Mouse (Mus musculus): ENCODE measurements at regions not wholly inside any gene's neighbourhood (a gene's known extent, or its start where the extent isn't known, plus 50 kb on each side); places are given as distances from the start of the nearest gene placed in this dataset.

GRCm38 (mm10) chr11:50506820-50507497 is 76.0 kb upstream of the Rufy1 start:
- H3K9me3 ChIP-seq (ENCODE audit: control insufficient read depth, low read length) = no peaks in the 10 kb centered on the region
- no peaks in the 10 kb centered on the region for H3K36me3 ChIP-seq (ENCODE audit: control insufficient read depth, insufficient read depth, low read length)
- H3K4me2 ChIP-seq (replicated peaks; ENCODE audit: low read depth, low read length) = no peak overlapping the region
- no peaks in the 10 kb centered on the region for H3K27me3 ChIP-seq (ENCODE audit: control insufficient read depth, insufficient read depth, low read length)
- 61% methylated on average over 5 of the region's 5 CpGs for WGBS
- no peak overlapping the region for H3K9ac ChIP-seq (ENCODE audit: low read depth, low read length)
- H3K27ac ChIP-seq (ENCODE audit: low read depth, low read length) = no peak overlapping the region
- no peak overlapping the region for H3K4me3 ChIP-seq (ENCODE audit: low read length)
- no peaks in the 10 kb centered on the region for H3K4me1 ChIP-seq (ENCODE audit: control insufficient read depth, insufficient read depth, low read length)
- ATAC-seq (ENCODE audit: low FRiP score, low TSS enrichment) = no peak

GRCm38 (mm10) chr11:50501352-50501751 is 70.4 kb upstream of the Rufy1 start:
- Histone ChIP-seq H3K27ac (ENCODE audit: low read depth, low read length) (no peak overlapping the region), H3K9me3 (ENCODE audit: control insufficient read depth, low read length) (no peaks in the 10 kb centered on the region), H3K27me3 (ENCODE audit: control insufficient read depth, insufficient read depth, low read length) (no peaks in the 10 kb centered on the region), H3K4me3 (ENCODE audit: low read length) (no peak overlapping the region), H3K4me2 (replicated peaks; ENCODE audit: low read depth, low read length) (no peak overlapping the region), H3K9ac (ENCODE audit: low read depth, low read length) (no peak overlapping the region), H3K36me3 (ENCODE audit: control insufficient read depth, insufficient read depth, low read length) (no peaks in the 10 kb centered on the region), H3K4me1 (ENCODE audit: control insufficient read depth, insufficient read depth, low read length) (no peaks in the 10 kb centered on the region)
- 51% methylated on average over 12 of the region's 12 CpGs for WGBS
- ATAC-seq (ENCODE audit: low FRiP score, low TSS enrichment) = no peak

- H3K27me3 ChIP-seq (ENCODE audit: control insufficient read depth, insufficient read depth, low read length) = no peaks in the 10 kb centered on the region
- H3K4me2 ChIP-seq (replicated peaks; ENCODE audit: low read depth, low read length) = no peak overlapping the region
- H3K4me1 ChIP-seq (ENCODE audit: control insufficient read depth, insufficient read depth, low read length) = no peaks in the 10 kb centered on the region
- H3K9me3 ChIP-seq (ENCODE audit: control insufficient read depth, low read length) = no peaks in the 10 kb centered on the region
- 93% methylated on average over 5 of the region's 5 CpGs for WGBS
- H3K36me3 ChIP-seq (ENCODE audit: control insufficient read depth, insufficient read depth, low read length) = no peaks in the 10 kb centered on the region
- H3K27ac ChIP-seq (ENCODE audit: low read depth, low read length) = no peak overlapping the region
- no peak for ATAC-seq (ENCODE audit: low FRiP score, low TSS enrichment)
- H3K4me3 ChIP-seq (ENCODE audit: low read length) = no peak overlapping the region
- no peak overlapping the region for H3K9ac ChIP-seq (ENCODE audit: low read depth, low read length)
Measured at GRCm38 (mm10) chr11:50493123-50493476, 62.2 kb upstream of the Rufy1 start.

- Histone ChIP-seq H3K36me3 (ENCODE audit: control insufficient read depth, insufficient read depth, low read length) (no peaks in the 10 kb centered on the region), H3K27me3 (ENCODE audit: control insufficient read depth, insufficient read depth, low read length) (no peaks in the 10 kb centered on the region), H3K27ac (ENCODE audit: low read depth, low read length) (no peak overlapping the region), H3K4me1 (ENCODE audit: control insufficient read depth, insufficient read depth, low read length) (no peaks in the 10 kb centered on the region), H3K4me2 (replicated peaks; ENCODE audit: low read depth, low read length) (no peak overlapping the region), H3K9ac (ENCODE audit: low read depth, low read length) (no peak overlapping the region), H3K4me3 (ENCODE audit: low read length) (no peak overlapping the region), H3K9me3 (ENCODE audit: control insufficient read depth, low read length) (no peaks in the 10 kb centered on the region)
- WGBS = 57% methylated on average over 5 of the region's 5 CpGs
- ATAC-seq (ENCODE audit: low FRiP score, low TSS enrichment) = no peak
Measured at GRCm38 (mm10) chr11:50492399-50493122, 61.6 kb upstream of the Rufy1 start.

GRCm38 (mm10) chr11:50483821-50484220 is 52.9 kb upstream of the Rufy1 start:
- WGBS = 94% methylated on average over 2 of the region's 2 CpGs
- no peak overlapping the region for H3K4me3 ChIP-seq (ENCODE audit: low read length)
- ATAC-seq (ENCODE audit: low FRiP score, low TSS enrichment) = no peak
- no peak overlapping the region for H3K4me2 ChIP-seq (replicated peaks; ENCODE audit: low read depth, low read length)
- no peaks in the 10 kb centered on the region for H3K36me3 ChIP-seq (ENCODE audit: control insufficient read depth, insufficient read depth, low read length)
- H3K9me3 ChIP-seq (ENCODE audit: control insufficient read depth, low read length) = no peaks in the 10 kb centered on the region
- no peak overlapping the region for H3K27ac ChIP-seq (ENCODE audit: low read depth, low read length)
- no peak overlapping the region for H3K9ac ChIP-seq (ENCODE audit: low read depth, low read length)
- H3K4me1 ChIP-seq (ENCODE audit: control insufficient read depth, insufficient read depth, low read length) = no peaks in the 10 kb centered on the region
- no peaks in the 10 kb centered on the region for H3K27me3 ChIP-seq (ENCODE audit: control insufficient read depth, insufficient read depth, low read length)

- no peaks in the 10 kb centered on the region for H3K4me1 ChIP-seq (ENCODE audit: control insufficient read depth, insufficient read depth, low read length)
- no peak overlapping the region for H3K9ac ChIP-seq (ENCODE audit: low read depth, low read length)
- no peaks in the 10 kb centered on the region for H3K36me3 ChIP-seq (ENCODE audit: control insufficient read depth, insufficient read depth, low read length)
- no peak for ATAC-seq (ENCODE audit: low FRiP score, low TSS enrichment)
- no peak overlapping the region for H3K27ac ChIP-seq (ENCODE audit: low read depth, low read length)
- H3K4me3 ChIP-seq (ENCODE audit: low read length) = no peak overlapping the region
- H3K27me3 ChIP-seq (ENCODE audit: control insufficient read depth, insufficient read depth, low read length) = no peaks in the 10 kb centered on the region
- no peak overlapping the region for H3K4me2 ChIP-seq (replicated peaks; ENCODE audit: low read depth, low read length)
- H3K9me3 ChIP-seq (ENCODE audit: control insufficient read depth, low read length) = no peaks in the 10 kb centered on the region
- 84% methylated on average over 6 of the region's 6 CpGs for WGBS
Measured at GRCm38 (mm10) chr11:50483116-50483515, 52.2 kb upstream of the Rufy1 start.

- no peak overlapping the region for H3K9ac ChIP-seq (ENCODE audit: low read depth, low read length)
- H3K36me3 ChIP-seq (ENCODE audit: control insufficient read depth, insufficient read depth, low read length) = no peaks in the 10 kb centered on the region
- no peak overlapping the region for H3K4me3 ChIP-seq (ENCODE audit: low read length)
- 23% methylated on average over 3 of the region's 3 CpGs for WGBS
- H3K27me3 ChIP-seq (ENCODE audit: control insufficient read depth, insufficient read depth, low read length) = no peaks in the 10 kb centered on the region
- H3K9me3 ChIP-seq (ENCODE audit: control insufficient read depth, low read length) = no peaks in the 10 kb centered on the region
- no peak overlapping the region for H3K4me2 ChIP-seq (replicated peaks; ENCODE audit: low read depth, low read length)
- no peak overlapping the region for H3K27ac ChIP-seq (ENCODE audit: low read depth, low read length)
- ATAC-seq (ENCODE audit: low FRiP score, low TSS enrichment) = no peak
- no peaks in the 10 kb centered on the region for H3K4me1 ChIP-seq (ENCODE audit: control insufficient read depth, insufficient read depth, low read length)
Measured at GRCm38 (mm10) chr11:50482607-50483006, 51.7 kb upstream of the Rufy1 start.

Measured in kidney, embryonic 14.5 days (tissue).